Mouse (Mus musculus) ES-Bruce4 (cell line): ENCODE measurements around the gene Prrc2c. TPM values are rescaled to one million over a fixed set of nuclear protein-coding genes. Genes with fewer than 3 reads are reported as not detected.
"Not testable (repeated sequence)": the region's sequence is repeated elsewhere in the genome, so short reads cannot be mapped to it uniquely, and the experiment has no call there.

ENCODE experiments used
- H3K27ac ChIP-seq: 2 replicates; pipeline ENCODE4 v1.5.1; 2012; ENCODE audit warnings: low read length, inconsistent platforms; ENCODE audit not compliant: insufficient read depth
- H3K27me3 ChIP-seq: 2 replicates; pipeline ENCODE4 v1.6.1; 2012; ENCODE audit warnings: mild to moderate bottlenecking, low read length, inconsistent platforms; ENCODE audit not compliant: control insufficient read depth, poor library complexity, insufficient read depth, severe bottlenecking
- H3K36me3 ChIP-seq: 2 replicates; pipeline ENCODE4 v1.6.1; 2012; ENCODE audit warnings: inconsistent platforms, mild to moderate bottlenecking, low read length, moderate library complexity; ENCODE audit not compliant: control insufficient read depth, poor library complexity, insufficient read depth, severe bottlenecking
- H3K4me1 ChIP-seq: one replicate; pipeline ENCODE4 v1.8.1; 2011; ENCODE audit warnings: low read length; ENCODE audit not compliant: control insufficient read depth, insufficient read depth
- H3K4me3 ChIP-seq: 2 replicates; pipeline ENCODE4 v1.5.1; 2011; ENCODE audit warnings: low read depth, mild to moderate bottlenecking, low read length
- H3K9ac ChIP-seq: 2 replicates; pipeline ENCODE4 v1.6.1; 2012; ENCODE audit warnings: low read depth, mild to moderate bottlenecking, inconsistent platforms; ENCODE audit not compliant: poor library complexity, severe bottlenecking
- H3K9me3 ChIP-seq: replicated peaks from 2 replicates; pipeline ENCODE4 v1.6.1; 2012; ENCODE audit warnings: mild to moderate bottlenecking, low read length, inconsistent platforms; ENCODE audit not compliant: control insufficient read depth, poor library complexity, insufficient read depth, severe bottlenecking
- CTCF ChIP-seq: IDR thresholded peaks from one replicate; pipeline ENCODE4 v1.8.1; 2011; ENCODE audit warnings: low read depth, low read length
- EP300 ChIP-seq: IDR thresholded peaks from 2 replicates; pipeline ENCODE4 v1.6.1; 2011; ENCODE audit warnings: low read depth, low read length; ENCODE audit not compliant: insufficient read depth
- POLR2A ChIP-seq: IDR thresholded peaks from one replicate; pipeline ENCODE4 v1.8.1; 2011; ENCODE audit warnings: low read length; ENCODE audit not compliant: insufficient read depth
- polyA plus RNA-seq: library from polyadenylated mRNA; stranded (reverse); fragments of >200 nt; gene quantifications from 2 replicates; pipeline ENCODE4 v1.2.4, GENCODE M21; 2011; ENCODE audit warnings: low read depth; ENCODE audit not compliant: missing spikeins, insufficient read depth, insufficient read length

Gene Prrc2c
- polyA plus RNA-seq, 1 experiment: 366 TPM

- Histone ChIP-seq H3K36me3 (no peaks in the 10 kb centered on the region), H3K27me3 (no peaks in the 10 kb centered on the region), H3K4me1 (no peaks in the 10 kb centered on the region), H3K9me3 (no peaks in the 10 kb centered on the region), H3K9ac (no peak overlapping the region), H3K4me3 (no peak overlapping the region), H3K27ac (no peak overlapping the region)
- TF ChIP-seq CTCF (no peak), EP300 (no peak)
Observed at GRCm38 (mm10) chr1:162639861-162640260, 100.5 kb downstream of the Prrc2c start.

DNA sequence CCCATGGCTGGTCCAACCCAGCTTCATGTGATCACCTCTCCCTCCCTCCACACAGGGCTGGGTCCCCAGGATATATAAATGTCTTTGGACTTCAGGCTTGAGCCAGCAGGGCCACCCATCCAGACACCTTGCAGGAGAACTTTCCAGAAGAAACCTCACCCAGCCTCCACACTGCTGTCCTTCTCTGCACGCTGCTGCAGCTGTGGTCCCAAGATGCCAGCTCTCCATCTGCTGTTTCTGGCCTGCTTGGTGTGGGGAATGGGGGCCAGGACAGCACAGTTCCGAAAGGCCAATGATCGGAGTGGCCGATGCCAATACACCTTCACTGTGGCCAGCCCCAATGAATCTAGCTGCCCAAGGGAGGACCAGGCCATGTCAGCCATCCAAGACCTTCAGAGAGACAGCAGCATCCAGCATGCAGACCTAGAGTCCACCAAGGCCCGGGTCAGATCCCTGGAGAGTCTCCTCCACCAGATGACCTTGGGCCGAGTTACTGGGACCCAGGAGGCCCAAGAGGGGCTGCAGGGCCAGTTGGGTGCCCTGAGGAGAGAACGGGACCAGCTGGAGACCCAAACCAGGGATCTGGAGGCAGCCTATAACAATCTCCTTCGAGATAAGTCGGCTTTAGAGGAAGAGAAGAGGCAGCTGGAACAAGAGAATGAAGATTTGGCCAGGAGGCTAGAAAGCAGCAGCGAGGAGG, 101.2 kb downstream of the Prrc2c start, which contains the start of gene Myoc:
Gene Myoc, plus strand, starts transcription at position 105 of the 700 bp plus-strand sequence.
- no peaks in the 10 kb centered on the region for H3K36me3 ChIP-seq
- no peaks in the 10 kb centered on the region for H3K9me3 ChIP-seq
- TF ChIP-seq EP300: no peak
- no peak for TF ChIP-seq POLR2A
- TF ChIP-seq CTCF: no peak
- H3K27ac ChIP-seq: no peak within 1 kb of the TSS
- H3K4me1 ChIP-seq: no peaks in the 10 kb centered on the region
- H3K4me3 ChIP-seq: no peak within 1 kb of the TSS
- no peak within 1 kb of the TSS for H3K9ac ChIP-seq
- no peaks in the 10 kb centered on the region for H3K27me3 ChIP-seq

DNA sequence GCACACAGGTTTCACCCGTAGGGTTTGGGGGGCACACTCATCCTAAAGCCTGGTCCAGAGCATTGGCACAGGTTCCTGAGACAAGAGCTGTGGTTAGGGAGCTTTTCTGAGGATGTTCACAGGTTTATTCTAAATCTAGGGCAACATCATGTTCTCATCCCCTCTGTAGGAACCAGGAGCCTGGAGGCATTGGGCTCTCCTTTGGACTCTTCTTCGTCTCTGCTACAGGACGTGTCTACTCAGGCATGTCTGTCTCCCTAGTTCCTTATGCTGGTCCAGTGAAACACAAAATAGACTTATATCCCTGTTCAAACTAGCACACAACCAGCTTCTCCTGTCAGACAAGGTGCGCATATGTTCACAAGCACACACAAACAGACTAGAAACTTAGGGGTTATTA, 101.8 kb downstream of the Prrc2c start:
- Histone ChIP-seq H3K9ac (no peak overlapping the region), H3K4me1 (no peaks in the 10 kb centered on the region), H3K9me3 (no peaks in the 10 kb centered on the region), H3K4me3 (no peak overlapping the region), H3K27ac (no peak overlapping the region), H3K27me3 (no peaks in the 10 kb centered on the region), H3K36me3 (no peaks in the 10 kb centered on the region)
- TF ChIP-seq CTCF (no peak), EP300 (no peak), POLR2A (no peak)

- Histone ChIP-seq H3K4me1 (no peaks in the 10 kb centered on the region), H3K36me3 (no peaks in the 10 kb centered on the region), H3K9ac (no peak overlapping the region), H3K27me3 (no peaks in the 10 kb centered on the region), H3K27ac (no peak overlapping the region), H3K9me3 (no peaks in the 10 kb centered on the region), H3K4me3 (no peak overlapping the region)
- TF ChIP-seq CTCF (no peak), POLR2A (no peak), EP300 (no peak)
Observed at GRCm38 (mm10) chr1:162636516-162636915, 103.8 kb downstream of the Prrc2c start.

GRCm38 (mm10) chr1:162635291-162635931, 104.9 kb downstream of the Prrc2c start:
- not testable (repeated sequence) for H3K4me3 ChIP-seq, H3K9ac ChIP-seq, H3K27ac ChIP-seq, H3K9me3 ChIP-seq, H3K27me3 ChIP-seq, H3K4me1 ChIP-seq, H3K36me3 ChIP-seq

DNA sequence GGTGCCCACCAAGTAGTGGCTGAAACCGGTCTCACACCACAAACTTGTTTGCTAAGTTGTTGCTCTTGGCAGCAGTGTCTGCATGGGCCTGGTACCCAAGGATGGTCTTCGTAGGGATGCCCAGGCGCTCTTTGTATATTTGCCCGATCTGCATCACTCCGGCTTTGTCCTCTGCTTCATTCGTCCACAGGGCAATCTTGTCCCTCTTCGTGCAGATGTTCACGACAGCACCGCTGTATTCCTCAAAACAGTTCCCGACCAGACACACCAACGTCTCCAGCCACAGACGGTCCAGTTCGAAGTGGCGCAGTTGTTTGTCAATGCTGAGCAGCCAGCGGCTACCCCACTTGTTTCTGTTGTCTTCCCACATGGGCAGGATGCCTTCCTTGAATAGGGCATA, 112.0 kb downstream of the Prrc2c start:
- not testable (repeated sequence) for H3K9ac ChIP-seq, H3K27ac ChIP-seq, H3K4me3 ChIP-seq, H3K36me3 ChIP-seq, H3K27me3 ChIP-seq, H3K4me1 ChIP-seq, H3K9me3 ChIP-seq

DNA sequence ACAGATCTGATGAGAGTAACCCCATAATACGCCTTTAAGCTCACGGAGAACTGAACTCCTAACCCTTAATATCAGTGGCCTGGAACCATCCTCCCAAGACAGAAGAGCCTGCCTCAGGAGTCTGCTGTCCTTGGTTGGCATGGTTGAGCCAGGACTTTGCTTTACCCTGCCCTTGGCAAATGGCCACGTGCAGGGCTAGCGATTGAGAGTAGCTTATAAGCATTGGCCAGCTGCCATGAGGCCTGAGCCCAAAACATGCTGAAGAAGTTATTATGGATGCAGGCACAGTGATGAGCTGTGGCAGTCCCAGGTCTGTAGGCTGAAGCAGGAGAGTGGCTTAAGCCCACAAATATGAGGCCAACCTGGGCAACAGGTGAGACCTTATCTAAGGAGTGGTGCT, 112.5 kb downstream of the Prrc2c start:
- H3K4me1 ChIP-seq, H3K27ac ChIP-seq, H3K36me3 ChIP-seq, H3K9ac ChIP-seq, H3K27me3 ChIP-seq, H3K4me3 ChIP-seq, H3K9me3 ChIP-seq: not testable (repeated sequence)
